Mouse (Mus musculus) stomach, postnatal 0 days (tissue): ENCODE results near the gene Gli2.

Experiments used
- CTCF ChIP-seq: IDR thresholded peaks from 2 replicates; pipeline ENCODE4 v1.5.1; 2016; ENCODE audit warnings: antibody characterized with exemption, low read depth, mild to moderate bottlenecking, moderate library complexity
- EP300 ChIP-seq: optimal IDR thresholded peaks from 2 replicates; pipeline ENCODE3; 2016; ENCODE audit warnings: antibody characterized with exemption

- TF ChIP-seq CTCF (no peak), EP300 (no peak)
These were observed 222.8 kb downstream of the Gli2 start for GRCm38 (mm10) chr1:118830658-118831057.
